Mouse (Mus musculus) adipocyte (in vitro differentiated cells): ENCODE data around the gene Lonrf2.

ENCODE experiments used
- DNase-seq: peaks from one replicate; pipeline ENCODE4 v3.0.0-alpha.2; 2016; ENCODE audit warnings: low spot score

Lonrf2 gene

DNA sequence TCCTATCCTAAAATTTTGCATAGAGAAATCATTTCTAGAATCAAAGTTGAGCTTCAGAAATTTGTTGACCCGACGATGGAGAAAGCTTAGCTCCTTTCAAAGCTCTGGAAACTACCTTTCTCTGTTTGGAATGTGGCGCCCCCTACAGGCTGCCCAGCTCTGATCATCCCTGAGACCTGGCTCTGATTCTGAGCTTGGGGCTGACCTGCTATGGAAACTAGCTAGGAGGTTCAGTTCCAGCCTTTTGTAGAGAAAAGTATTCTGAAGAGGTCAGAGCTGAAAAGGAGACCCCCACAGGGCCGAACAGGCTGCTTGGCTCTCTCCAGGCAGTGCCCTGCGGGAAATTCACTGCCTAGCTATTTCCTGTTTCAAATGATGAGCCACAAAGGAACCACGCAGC is 66.6 kb downstream of the Lonrf2 start:
- DNase-seq, result peak; percentile 88

DNA sequence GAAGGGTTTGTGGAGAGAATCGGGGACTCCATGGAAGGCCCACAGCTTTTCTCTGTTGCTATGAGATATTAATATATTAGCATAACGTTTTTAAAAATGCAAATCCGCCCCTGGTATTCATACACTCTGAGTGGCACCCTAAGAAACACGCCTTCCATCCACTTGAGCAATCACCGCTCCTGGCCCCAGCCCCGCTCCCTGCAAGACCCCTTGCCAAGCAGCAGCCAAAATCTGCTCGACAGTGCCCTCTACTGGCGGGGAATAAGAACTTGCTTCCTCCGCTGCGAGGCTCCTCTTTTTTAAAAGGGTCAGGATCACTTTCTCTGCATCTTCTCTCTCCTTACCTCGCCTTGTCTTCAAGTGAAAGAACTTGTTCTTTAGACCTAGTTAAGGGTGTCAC is 68.7 kb downstream of the Lonrf2 start:
- peak; percentile 60 for DNase-seq

DNA sequence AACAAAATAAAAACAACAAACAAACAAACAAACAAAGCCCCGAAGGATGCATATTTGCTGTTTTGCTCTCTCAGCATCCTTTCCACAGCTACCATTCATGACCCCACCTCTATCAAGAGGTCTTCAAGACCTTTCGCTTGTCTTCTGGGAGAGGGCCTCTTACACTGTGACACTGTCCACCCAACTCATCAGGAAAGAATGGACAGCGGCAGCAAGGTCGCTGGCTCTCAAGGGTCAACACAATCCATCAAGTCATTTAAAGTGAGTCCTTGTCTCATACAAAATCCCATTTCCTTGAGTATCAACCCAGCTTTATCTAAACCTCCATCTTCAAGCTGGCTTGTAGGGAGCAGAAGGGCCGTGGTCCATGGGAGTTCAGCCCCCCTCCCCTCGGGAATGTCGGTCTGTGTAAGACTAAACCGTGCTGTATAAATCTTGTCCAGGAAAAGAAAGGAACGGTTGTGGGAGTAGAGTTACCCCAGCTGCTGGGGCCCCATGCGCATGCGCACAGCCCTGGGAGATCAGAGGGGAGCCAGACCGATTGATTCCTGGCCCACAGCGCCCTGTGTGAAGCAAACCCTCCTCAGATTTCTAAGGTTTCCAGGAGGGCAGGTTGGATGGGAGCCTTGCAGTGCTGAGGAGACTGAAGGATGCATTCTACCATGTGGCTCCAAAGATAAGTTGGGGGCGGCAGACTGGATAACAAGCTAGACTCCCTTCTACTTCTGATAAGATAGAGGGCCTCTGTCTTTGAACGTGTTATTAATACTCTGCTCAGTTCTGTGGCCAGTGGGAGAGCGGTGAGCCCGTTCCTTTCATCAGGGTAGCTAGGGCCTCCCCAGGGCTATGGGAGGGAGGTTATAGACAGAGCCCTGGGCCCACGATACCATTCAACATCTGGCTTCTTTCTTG is 69.6 kb downstream of the Lonrf2 start:
- no peak for DNase-seq

DNA sequence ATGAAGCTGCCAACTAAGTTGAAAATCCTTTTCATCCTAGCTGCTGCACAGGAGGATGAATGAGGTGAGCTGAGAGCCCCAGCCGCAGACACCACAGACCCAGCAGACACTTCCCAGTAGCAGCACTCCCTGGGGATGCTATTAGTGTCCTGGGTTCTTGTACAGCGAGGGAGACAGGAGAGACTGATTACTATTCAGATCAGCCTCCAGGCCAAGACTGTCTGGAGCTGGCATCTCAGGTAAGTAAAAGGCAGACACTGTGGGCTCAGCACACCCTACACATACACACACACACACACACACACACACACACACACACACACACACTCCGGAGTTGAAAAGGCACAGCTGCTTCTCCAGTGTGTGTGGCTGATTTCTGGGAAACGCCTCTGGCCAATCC is 70.3 kb downstream of the Lonrf2 start:
- no peak for DNase-seq

DNA sequence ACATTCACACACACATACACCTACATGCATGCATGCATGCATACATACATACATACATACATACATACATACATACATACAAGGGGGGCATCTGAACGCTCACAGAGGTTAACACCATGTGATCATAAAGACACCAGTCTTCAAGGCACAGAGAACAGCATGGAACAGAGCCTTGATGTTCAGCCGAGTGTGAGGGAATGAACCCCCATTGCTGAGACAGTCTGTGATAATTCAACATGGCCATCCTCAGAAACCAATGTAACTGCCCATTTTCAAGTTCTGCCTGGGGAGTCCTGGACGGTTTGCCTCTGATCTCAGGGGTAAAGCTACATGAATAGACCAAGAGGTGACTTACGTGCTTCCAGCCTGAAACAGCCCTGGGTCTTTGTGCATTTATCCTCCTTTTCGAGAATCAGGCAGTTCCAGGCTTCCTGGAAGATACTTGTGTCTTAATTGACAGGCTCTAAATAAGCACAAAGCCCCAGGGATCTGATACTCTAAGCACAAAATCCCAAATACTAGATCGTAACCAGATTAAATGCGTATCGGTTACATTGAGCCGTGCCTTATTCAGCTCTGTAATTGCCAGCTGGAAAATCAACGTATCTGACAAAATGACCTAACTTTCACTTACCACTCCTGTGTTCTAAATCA is 72.4 kb downstream of the Lonrf2 start:
- no peak for DNase-seq

GRCm38 (mm10) chr1:38760424-38760823 is 76.1 kb downstream of the Lonrf2 start:
- DNase-seq, result no peak

DNA sequence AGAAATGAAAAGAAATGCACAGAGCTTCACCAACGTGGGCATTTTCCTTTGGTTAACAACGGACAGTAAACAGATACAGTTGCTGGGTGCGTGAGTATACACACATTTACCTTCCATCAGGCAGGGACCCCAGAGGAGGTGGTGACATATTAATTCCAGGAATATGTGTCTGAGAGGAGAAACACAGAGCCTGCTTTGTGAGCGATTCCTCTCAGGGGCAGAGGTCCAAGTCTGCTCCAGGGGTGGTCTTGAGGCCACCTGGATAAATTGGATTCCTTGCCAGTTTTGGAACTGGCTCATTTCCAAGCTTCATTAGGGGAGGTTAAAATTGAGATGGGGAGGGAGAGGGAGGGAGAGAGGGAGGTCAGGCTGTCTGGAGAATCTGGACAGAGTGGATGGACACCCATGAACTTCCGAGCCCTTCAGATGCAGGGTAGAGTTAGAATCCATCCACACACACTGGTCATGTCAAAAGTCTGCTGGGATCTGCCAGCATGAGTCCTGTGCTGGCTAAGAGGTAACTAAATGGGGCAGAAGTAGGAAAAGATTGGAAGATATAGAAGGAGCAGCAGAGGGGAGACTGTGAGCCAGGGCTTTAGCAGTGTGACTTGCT is 78.6 kb downstream of the Lonrf2 start:
- DNase-seq, result no peak

GRCm38 (mm10) chr1:38743863-38744262 is 92.6 kb downstream of the Lonrf2 start:
- peak; percentile 76 for DNase-seq
